Mouse (Mus musculus) embryonic facial prominence, embryonic 12.5 days (tissue): ENCODE measurements around the gene Ccdc146. TPM values are rescaled to one million over a fixed set of nuclear protein-coding genes. Genes with fewer than 3 reads are reported as not detected.

Experiments
- ATAC-seq: fragments of 200-750 bp; cut with Nextera tagmentation; 2 replicates; pipeline ENCODE4 v1.8.0; 2017; ENCODE audit not compliant: insufficient number of reproducible peaks, insufficient read depth, low FRiP score, low TSS enrichment
- H3K27ac ChIP-seq: fragments of 300-500 bp; sonication (generic); 2 replicates; pipeline ENCODE4 v1.5.1; 2016; ENCODE audit warnings: mild to moderate bottlenecking
- H3K27me3 ChIP-seq: fragments of 300-500 bp; sonication (generic); 2 replicates; pipeline ENCODE4 v1.6.1; 2016; ENCODE audit warnings: mild to moderate bottlenecking, moderate library complexity
- H3K36me3 ChIP-seq: fragments of 300-500 bp; sonication (generic); 2 replicates; pipeline ENCODE4 v1.6.1; 2016; ENCODE audit warnings: mild to moderate bottlenecking
- H3K4me1 ChIP-seq: fragments of 300-500 bp; sonication (generic); 2 replicates; pipeline ENCODE4 v1.6.1; 2016
- H3K4me2 ChIP-seq: fragments of 300-500 bp; sonication (generic); replicated peaks from 2 replicates; pipeline ENCODE4 v1.6.1; 2016; ENCODE audit warnings: mild to moderate bottlenecking, moderate library complexity
- H3K4me3 ChIP-seq: fragments of 300-500 bp; sonication (generic); 2 replicates; pipeline ENCODE4 v1.5.1; 2016; ENCODE audit warnings: mild to moderate bottlenecking
- H3K9ac ChIP-seq: fragments of 300-500 bp; sonication (generic); 2 replicates; pipeline ENCODE4 v1.6.1; 2016; ENCODE audit warnings: mild to moderate bottlenecking, moderate library complexity
- H3K9me3 ChIP-seq: fragments of 300-500 bp; sonication (generic); 2 replicates; pipeline ENCODE4 v1.6.1; 2016; ENCODE audit warnings: mild to moderate bottlenecking, moderate library complexity
- WGBS: fragments of 180-500 bp; shearing (Covaris S2); methylation state at CpG from one replicate; pipeline ENCODE4 v1.1.7; 2016; 5-methylcytosine and 5-hydroxymethylcytosine counted together
- polyA plus RNA-seq: library from polyadenylated mRNA; unstranded; fragments of >200 nt; fragmentation: Nextera tagmentation; extraction: Ambion mirVana; gene quantifications from 2 replicates; pipeline ENCODE4 v1.2.1, GENCODE M21; 2016

The Ccdc146 gene
- polyA plus RNA-seq = not detected in 2 replicates

- no peak within 1 kb of the TSS for H3K27ac ChIP-seq
These were observed at the start of gene Ccdc146, which contains the start of gene Fam185a for GRCm38 (mm10) chr5:21424614-21425602. TSS of gene Ccdc146 (minus strand) at chr5:21424677. TSS of gene Fam185a (plus strand) at chr5:21424958.

GRCm38 (mm10) chr5:21468100-21468499 lies 43.6 kb upstream of the Ccdc146 start:
- Histone ChIP-seq H3K9me3 (no peaks in the 10 kb centered on the region), H3K9ac (no peak overlapping the region), H3K4me1 (peaks cover 7% of the 10 kb centered on the region; the same call in 1 of the 2 replicates), H3K4me3 (no peak overlapping the region), H3K27me3 (no peaks in the 10 kb centered on the region), H3K4me2 (no peak overlapping the region), H3K27ac (no peak overlapping the region), H3K36me3 (no peaks in the 10 kb centered on the region)
- no peak for ATAC-seq
- 69% methylated on average over 12 of the region's 12 CpGs for WGBS

More at GRCm38 (mm10) chr5:21424614-21425602, at the start of gene Ccdc146, which contains the start of gene Fam185a:
- no peaks in the 10 kb centered on the region for H3K36me3 ChIP-seq
- no peaks in the 10 kb centered on the region for H3K9me3 ChIP-seq
- WGBS = under 1% methylated on average over 68 of the region's 68 CpGs
- H3K9ac ChIP-seq = peak within 1 kb of the TSS; percentile 74
- peak within 1 kb of the TSS; percentile 84 for H3K4me3 ChIP-seq
- H3K27me3 ChIP-seq = no peaks in the 10 kb centered on the region
- peaks cover 11% of the 10 kb centered on the region; the same call in 1 of the 2 replicates for H3K4me1 ChIP-seq
- peak within 1 kb of the TSS; percentile 98 for H3K4me2 ChIP-seq
- ATAC-seq = peak; percentile 99

DNA sequence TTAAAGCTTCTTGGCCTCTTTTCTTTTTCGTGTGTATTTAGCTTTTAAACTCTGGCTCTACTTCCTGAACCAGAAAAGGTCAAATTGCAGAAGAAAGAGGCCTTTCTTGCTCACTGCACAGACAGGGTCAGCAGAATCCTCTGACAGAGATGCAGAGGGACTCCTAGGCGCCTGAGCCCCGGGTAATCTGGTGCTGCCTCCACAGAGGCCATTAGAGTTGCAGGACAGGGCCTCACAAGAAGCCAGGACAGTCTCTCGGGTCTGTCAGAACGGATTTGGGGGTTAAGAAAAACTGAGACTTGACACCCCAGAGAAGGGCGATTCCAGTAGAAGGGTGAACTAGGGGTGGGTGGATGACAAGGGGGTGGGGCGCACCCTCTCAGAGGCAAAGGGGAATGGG lies 42.9 kb upstream of the Ccdc146 start:
- Histone ChIP-seq H3K27ac (no peak overlapping the region), H3K27me3 (no peaks in the 10 kb centered on the region), H3K4me2 (no peak overlapping the region), H3K9me3 (no peaks in the 10 kb centered on the region), H3K4me3 (no peak overlapping the region), H3K36me3 (no peaks in the 10 kb centered on the region), H3K9ac (no peak overlapping the region), H3K4me1 (peaks cover 7% of the 10 kb centered on the region; the same call in 1 of the 2 replicates)
- WGBS = 39% methylated on average over 7 of the region's 7 CpGs
- no peak for ATAC-seq

DNA sequence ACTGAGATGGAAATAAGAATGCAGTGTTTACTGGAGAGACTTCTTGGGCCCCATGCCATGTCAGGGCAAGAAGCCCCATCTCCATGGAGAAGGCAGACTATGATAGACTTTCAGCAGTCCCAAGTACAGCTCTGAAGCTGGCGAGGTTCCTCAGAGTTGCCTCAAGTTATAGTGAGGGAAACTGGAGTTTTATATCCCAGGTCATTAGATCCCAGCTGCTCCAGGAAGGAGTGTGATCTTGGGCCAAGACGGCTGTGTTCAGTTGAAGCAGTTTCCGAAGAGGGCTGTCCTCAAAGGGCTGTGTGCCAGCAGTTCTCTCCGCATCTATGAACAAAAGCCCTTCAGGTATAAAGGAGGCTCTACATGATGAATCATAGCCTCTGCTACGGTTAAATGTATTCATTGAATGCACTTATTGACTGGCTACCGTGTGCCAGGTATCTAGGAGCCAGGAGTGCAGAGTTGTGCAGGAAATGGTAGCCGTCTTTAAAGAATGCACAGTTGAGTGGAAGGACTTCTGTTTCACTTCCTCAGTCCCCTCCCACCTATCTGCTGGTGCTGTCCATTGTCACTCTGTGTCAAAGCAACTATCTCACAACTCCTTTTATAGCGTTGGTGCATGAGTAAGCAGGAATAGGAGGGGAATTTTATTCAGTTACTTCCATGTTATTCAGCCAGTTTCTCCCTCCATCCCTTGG lies 16.5 kb upstream of the Ccdc146 start:
- Histone ChIP-seq H3K4me2 (no peak overlapping the region), H3K27ac (no peak overlapping the region), H3K9ac (no peak overlapping the region), H3K36me3 (no peaks in the 10 kb centered on the region), H3K4me3 (no peak overlapping the region), H3K27me3 (no peaks in the 10 kb centered on the region), H3K4me1 (peaks cover 3% of the 10 kb centered on the region; the same call in 1 of the 2 replicates), H3K9me3 (no peaks in the 10 kb centered on the region)
- ATAC-seq = no peak
- 83% methylated on average over 8 of the region's 8 CpGs for WGBS

DNA sequence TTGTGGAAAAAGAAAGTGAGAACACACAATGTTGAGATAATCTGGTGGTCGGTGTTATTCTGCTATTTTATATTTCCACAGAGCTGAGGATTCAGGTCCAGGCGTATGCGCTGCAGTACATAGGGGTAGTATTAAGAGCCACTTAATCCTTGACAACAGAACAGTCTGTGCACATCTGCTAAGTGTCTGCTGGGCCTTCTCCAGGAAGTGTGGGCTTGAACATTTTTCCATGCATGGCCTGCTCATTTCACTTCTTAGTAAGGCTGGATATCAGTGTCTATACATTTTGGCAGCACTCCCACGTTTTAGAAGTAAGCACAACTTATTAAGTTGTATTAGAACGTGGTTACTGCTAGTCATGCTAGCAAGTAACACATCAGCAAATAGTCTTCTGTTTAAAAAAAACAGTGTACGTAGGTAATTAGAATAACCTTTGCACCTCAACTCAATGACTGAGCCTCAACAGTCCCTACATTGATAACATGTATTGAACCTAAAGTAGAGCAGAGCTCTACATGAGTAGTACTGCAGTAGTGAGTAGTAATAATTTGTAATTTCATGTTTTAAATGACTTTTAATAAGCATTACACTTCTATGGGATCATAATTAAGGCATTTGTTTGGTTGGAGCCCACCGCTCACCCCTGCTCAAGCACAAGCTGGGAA lies 15.1 kb upstream of the Ccdc146 start:
- Histone ChIP-seq H3K27ac (no peak overlapping the region), H3K36me3 (no peaks in the 10 kb centered on the region), H3K4me1 (peaks cover 5% of the 10 kb centered on the region; the same call in 1 of the 2 replicates), H3K9ac (no peak overlapping the region), H3K9me3 (no peaks in the 10 kb centered on the region), H3K4me3 (no peak overlapping the region), H3K27me3 (no peaks in the 10 kb centered on the region), H3K4me2 (no peak overlapping the region)
- 89% methylated on average over 7 of the region's 7 CpGs for WGBS
- ATAC-seq = no peak

DNA sequence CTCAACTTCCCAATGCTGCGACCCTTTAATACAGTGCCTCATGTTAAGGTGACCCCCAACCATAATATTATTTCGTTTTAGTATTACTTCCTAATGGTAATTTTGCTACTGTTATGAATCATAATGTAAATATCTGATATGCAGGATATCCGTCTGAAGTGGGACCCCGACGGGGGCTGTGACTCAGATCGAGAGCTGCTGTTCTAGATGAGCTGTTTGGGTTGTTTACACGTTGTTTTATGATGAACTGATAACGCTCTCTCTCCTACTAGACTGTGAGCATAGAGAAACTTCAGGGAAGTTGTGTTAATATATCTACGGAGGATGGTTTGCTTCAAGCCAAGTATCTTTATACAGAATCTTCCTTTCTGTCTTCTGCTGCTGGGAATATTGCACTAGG lies 14.0 kb upstream of the Ccdc146 start:
- H3K36me3 ChIP-seq = no peaks in the 10 kb centered on the region
- no peak for ATAC-seq
- 91% methylated on average over 9 of the region's 9 CpGs for WGBS
- H3K4me2 ChIP-seq = no peak overlapping the region
- no peaks in the 10 kb centered on the region for H3K27me3 ChIP-seq
- H3K4me3 ChIP-seq = no peak overlapping the region
- H3K4me1 ChIP-seq = peaks cover 7% of the 10 kb centered on the region; the same call in 1 of the 2 replicates
- H3K27ac ChIP-seq = no peak overlapping the region
- no peak overlapping the region for H3K9ac ChIP-seq
- no peaks in the 10 kb centered on the region for H3K9me3 ChIP-seq

DNA sequence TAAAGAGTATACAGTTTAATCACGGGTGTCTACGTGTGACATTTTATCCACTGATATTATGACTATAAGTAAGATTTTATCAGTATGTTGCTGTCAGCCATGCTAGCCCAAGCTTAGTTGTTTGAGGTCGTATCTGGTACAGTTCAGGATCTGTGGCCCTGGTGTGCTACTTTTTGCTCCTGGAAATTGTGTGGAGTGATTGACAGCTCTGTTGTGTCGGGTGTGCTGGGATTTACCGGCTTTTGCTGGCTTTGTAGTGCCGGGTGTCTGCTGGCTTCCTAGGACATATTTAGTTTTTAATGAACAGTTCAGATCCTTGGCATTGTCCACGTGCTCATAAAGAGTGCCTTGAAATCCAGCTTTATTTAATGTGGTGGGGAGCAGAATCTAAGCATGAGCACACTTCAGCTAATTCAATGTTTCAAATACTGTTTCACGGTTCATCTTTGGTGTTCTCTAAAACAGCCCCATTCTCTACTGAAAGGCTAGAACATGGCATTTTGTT lies 12.0 kb upstream of the Ccdc146 start:
- Histone ChIP-seq H3K27me3 (no peaks in the 10 kb centered on the region), H3K4me3 (no peak overlapping the region), H3K9me3 (no peaks in the 10 kb centered on the region), H3K4me2 (no peak overlapping the region), H3K9ac (no peak overlapping the region), H3K4me1 (peaks cover 7% of the 10 kb centered on the region; the same call in 1 of the 2 replicates), H3K36me3 (no peaks in the 10 kb centered on the region), H3K27ac (no peak overlapping the region)
- WGBS = 58% methylated on average over 8 of the region's 8 CpGs
- ATAC-seq = no peak

- H3K4me1 ChIP-seq = peaks cover 7% of the 10 kb centered on the region; the same call in 1 of the 2 replicates
- WGBS = 63% methylated on average over 11 of the region's 11 CpGs
- H3K9me3 ChIP-seq = no peaks in the 10 kb centered on the region
- H3K4me3 ChIP-seq = no peak overlapping the region
- no peak overlapping the region for H3K27ac ChIP-seq
- ATAC-seq = 0 out of 2 replicates have a peak, but pooled peaks have one; percentile 47
- no peak overlapping the region for H3K9ac ChIP-seq
- no peaks in the 10 kb centered on the region for H3K36me3 ChIP-seq
- no peaks in the 10 kb centered on the region for H3K27me3 ChIP-seq
- H3K4me2 ChIP-seq = no peak overlapping the region
These were observed 9.9 kb upstream of the Ccdc146 start for GRCm38 (mm10) chr5:21434148-21434929.

- Histone ChIP-seq H3K4me3 (no peak overlapping the region), H3K27ac (no peak overlapping the region), H3K4me2 (0 out of 2 replicates have a peak overlapping the region, but pooled peaks have one; percentile 98), H3K36me3 (no peaks in the 10 kb centered on the region), H3K4me1 (peaks cover 11% of the 10 kb centered on the region; the same call in 1 of the 2 replicates), H3K9me3 (no peaks in the 10 kb centered on the region), H3K9ac (no peak overlapping the region), H3K27me3 (no peaks in the 10 kb centered on the region)
- ATAC-seq = no peak
- WGBS = 93% methylated on average over 6 of the region's 6 CpGs
These were observed 2.2 kb upstream of the Ccdc146 start for GRCm38 (mm10) chr5:21426666-21427065.

DNA sequence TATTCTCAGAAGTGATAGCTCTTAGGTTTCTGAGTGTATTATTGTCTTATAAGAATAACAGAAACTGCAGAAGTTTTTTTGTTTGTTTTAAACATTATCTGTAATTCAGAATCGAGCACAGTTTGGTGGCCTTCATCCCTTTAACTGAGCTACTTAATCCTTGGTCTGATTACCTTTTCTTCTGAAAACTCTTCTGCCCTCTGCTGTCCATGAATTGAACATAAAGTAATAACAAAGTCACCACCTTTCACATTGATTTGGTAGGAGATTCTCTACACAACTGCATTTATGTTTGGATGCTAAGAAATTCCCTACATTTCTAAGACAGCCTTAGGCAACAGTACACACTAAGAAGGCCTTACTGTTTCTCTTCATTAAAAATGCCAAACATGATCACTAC lies 3.9 kb downstream of the Ccdc146 start:
- WGBS = 41% methylated on average over 1 of the region's 1 CpGs
- ATAC-seq = no peak
- no peak overlapping the region for H3K4me2 ChIP-seq

More for the DNA sequence above, 3.9 kb downstream of the Ccdc146 start:
- Histone ChIP-seq H3K9ac (no peak overlapping the region), H3K36me3 (no peaks in the 10 kb centered on the region), H3K9me3 (no peaks in the 10 kb centered on the region), H3K4me3 (no peak overlapping the region), H3K27me3 (no peaks in the 10 kb centered on the region), H3K27ac (no peak overlapping the region), H3K4me1 (peaks cover 2% of the 10 kb centered on the region; the same call in 1 of the 2 replicates)
